Mouse (Mus musculus) thymus, adult 2 months (tissue): Measurements from ENCODE around the gene Trappc5.

Experiments
- CTCF ChIP-seq: fragments of 200-500 bp; IDR thresholded peaks from 2 replicates; pipeline ENCODE4 v1.5.1; 2012; ENCODE audit warnings: mild to moderate bottlenecking, control low read depth, low read length, moderate library complexity, borderline replicate concordance; ENCODE audit not compliant: control insufficient read depth, poor library complexity, insufficient read depth; ENCODE audit errors: extremely low read depth
- POLR2A ChIP-seq: fragments of 200-500 bp; IDR thresholded peaks from 2 replicates; pipeline ENCODE4 v1.6.1; 2012; ENCODE audit warnings: mild to moderate bottlenecking, low read length, control low read depth, moderate library complexity; ENCODE audit not compliant: control insufficient read depth, poor library complexity, insufficient read depth; ENCODE audit errors: extremely low read depth

DNA sequence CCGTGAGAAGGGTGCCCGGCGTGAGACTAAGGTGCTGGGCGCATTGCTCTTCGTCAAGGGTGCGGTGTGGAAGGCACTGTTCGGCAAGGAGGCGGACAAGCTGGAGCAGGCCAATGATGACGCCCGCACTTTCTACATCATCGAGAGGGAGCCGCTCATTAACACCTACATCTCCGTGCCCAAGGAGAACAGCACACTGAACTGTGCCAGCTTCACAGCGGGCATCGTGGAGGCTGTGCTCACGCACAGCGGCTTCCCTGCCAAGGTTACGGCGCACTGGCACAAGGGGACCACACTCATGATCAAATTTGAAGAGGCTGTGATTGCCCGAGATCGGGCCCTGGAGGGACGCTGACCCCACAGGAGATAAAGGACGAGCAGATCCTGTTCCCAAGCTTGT lies 3.1 kb downstream of the Trappc5 start:
- no peak for TF ChIP-seq CTCF
- no peak for TF ChIP-seq POLR2A
